Mouse (Mus musculus): ENCODE measurements around the gene Olfr446.

Olfr446 gene

DNA sequence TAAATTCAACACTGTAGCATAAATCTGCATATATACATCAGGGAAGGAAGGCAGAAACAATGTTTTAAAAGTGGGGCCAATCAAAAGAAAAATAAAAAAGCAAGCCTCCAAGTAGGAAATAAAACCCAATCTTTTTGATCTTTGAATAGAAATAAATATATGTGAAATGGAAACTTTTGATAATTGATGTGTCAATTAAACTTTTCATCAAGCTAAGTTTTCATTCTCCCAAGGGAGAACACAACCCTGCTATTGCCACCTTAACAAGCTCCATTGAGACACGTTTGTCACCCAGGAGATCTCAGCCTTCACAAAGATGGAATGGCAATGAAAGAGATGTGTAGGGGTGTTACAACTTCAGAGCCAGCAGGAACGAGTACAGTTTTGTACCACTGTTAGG lies at the start of gene Olfr446:
Gene Olfr446, plus strand, starts transcription at position 301 of the 400 bp plus-strand sequence.
- no peak for DNase-seq (ENCODE audit: low spot score)

DNA sequence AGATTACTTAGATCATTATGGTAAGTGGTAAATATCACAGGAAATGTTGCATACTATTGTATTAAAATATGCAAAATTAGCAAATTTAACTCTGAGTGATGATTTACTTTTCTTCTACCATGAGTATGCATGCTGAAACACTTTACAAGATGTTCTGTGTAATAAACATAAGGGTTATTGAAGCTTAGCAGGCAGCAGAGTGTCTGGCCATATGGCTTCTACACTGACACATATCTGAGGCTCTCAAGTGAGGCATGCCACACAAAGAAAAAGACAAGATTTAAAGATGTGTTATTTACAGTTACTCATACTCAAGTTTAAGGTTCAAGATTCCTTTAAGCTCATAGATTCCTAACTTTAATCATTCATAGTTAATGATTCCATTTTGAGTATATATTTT lies 44.9 kb upstream of the Olfr446 start:
- DNase-seq (ENCODE audit: low spot score): no peak

DNA sequence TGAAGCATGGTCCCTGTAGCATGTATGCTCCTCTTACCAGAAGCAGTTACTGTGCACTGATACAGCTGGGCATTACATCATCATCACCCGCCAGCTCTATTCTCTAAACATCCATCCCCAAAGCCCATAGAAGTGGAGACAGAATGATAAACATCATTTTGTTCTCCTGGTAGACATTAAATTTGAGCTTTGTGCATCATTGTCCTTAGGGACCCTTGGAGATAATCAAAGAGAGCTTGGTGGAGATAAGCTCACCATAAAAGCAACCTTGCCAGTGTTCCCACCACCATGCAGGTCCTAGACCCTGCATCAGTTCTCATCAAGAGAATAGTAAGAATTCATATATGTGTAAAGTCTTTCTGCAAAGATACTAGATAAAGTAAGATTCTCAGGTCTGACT lies 31.0 kb upstream of the Olfr446 start, which contains the start of gene Olfr448:
Gene Olfr448, plus strand, starts transcription at position 301 of the 400 bp plus-strand sequence.
- DNase-seq (ENCODE audit: low spot score): no peak

DNA sequence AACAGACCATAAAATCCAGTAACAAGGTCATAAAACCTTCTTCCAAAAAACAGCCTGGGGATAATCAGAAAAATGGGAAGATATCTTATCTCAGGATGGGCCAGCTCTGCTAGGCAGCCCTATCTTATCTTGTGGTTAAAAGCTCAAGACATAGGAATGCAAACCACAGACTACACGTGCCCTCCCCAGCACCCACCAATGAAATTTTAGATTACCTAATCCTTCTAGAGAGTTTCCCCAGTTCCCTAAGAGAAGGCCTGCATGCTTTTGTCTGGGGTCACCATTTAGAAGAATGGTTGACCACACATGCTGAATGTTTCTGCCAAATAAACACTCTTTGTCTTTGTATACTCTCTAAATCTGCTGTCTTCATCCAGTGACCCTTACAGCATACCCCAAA lies 20.8 kb upstream of the Olfr446 start:
- DNase-seq (ENCODE audit: low spot score): no peak

DNA sequence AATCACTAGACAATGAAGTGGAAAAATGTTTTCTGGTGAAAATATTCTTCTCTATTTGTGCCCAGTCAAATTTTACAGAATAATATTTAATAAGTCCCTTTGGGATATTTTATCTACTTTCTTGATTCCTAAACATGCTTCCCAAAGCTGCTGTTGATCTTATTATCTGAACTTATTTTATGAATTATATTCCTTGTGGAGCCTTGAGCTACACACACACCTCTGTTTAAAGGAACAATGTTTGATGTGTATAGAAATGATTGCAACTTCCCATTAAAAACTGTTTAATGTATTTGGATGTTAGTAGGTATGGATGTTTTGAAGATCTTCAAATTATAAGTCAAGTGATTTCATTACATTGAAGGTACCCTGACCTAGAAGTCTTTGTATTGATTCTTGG lies 12.6 kb upstream of the Olfr446 start, which contains the start of gene Olfr447:
Gene Olfr447, plus strand, starts transcription at position 301 of the 400 bp plus-strand sequence.
- no peak for DNase-seq (ENCODE audit: low spot score)

DNA sequence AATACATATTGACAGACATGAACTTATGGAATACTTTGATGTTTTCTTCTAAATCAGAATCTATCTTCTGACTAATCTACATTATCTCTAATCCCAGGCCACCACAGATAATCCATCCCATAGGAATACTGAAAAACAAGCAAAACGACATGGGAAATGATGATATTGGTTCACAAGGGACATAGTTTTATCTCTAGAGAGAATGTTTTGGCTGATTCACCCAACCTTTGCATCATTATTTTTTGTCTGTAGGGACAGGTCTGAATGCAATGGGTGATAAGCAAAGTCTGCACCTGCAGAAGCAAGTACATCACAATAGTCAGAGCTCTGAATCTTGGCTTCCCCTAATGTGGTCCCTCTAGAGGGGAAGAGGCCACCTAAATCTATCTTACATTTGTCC lies 27.6 kb downstream of the Olfr446 start, which contains the start of gene Olfr444:
Gene Olfr444, plus strand, starts transcription at position 301 of the 400 bp plus-strand sequence.
- no peak for DNase-seq (ENCODE audit: low spot score)

DNA sequence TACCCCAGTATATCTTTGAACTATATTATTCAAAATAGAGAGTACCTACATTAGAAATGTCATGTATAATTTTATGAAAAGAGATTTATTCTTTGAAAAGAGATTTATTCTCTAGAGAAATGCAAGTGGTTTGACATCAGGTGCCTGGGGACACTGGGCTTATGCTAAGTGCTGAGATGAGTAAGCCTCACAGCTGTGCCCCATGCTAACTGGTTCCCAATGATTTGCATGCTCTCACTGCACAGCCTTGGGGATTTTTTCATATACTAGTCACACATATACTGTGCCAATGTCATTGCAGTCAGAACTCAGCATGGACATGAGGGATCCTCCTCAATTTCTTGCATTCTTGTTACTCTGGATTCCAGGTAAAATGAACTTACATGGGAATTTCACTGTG lies 59.2 kb downstream of the Olfr446 start:
- DNase-seq (ENCODE audit: low spot score): no peak

All from ovary, postnatal 10 days (tissue).